Mouse (Mus musculus) liver, embryonic 16.5 days (tissue): ENCODE measurements at regions not wholly inside any gene's neighbourhood (a gene's known extent, or its start where the extent isn't known, plus 50 kb on each side); places are given as distances from the start of the nearest gene placed in this dataset.

Experiments
- ATAC-seq: fragments of 200-750 bp; cut with Nextera tagmentation; 2 replicates; pipeline ENCODE4 v1.8.0; 2017; ENCODE audit warnings: low read depth, mild to moderate bottlenecking, moderate number of reproducible peaks, moderate library complexity
- H3K27ac ChIP-seq: fragments of 300-500 bp; sonication (generic); 2 replicates; pipeline ENCODE4 v1.5.1; 2014; ENCODE audit warnings: mild to moderate bottlenecking, low read length
- H3K27me3 ChIP-seq: fragments of 300-500 bp; sonication (generic); 2 replicates; pipeline ENCODE4 v1.6.1; 2014; ENCODE audit warnings: low read depth, low read length, mixed read lengths; ENCODE audit not compliant: control insufficient read depth, insufficient read depth
- H3K36me3 ChIP-seq: fragments of 300-500 bp; sonication (generic); 2 replicates; pipeline ENCODE4 v1.6.1; 2014; ENCODE audit warnings: mild to moderate bottlenecking; ENCODE audit not compliant: control insufficient read depth, insufficient read depth
- H3K4me1 ChIP-seq: fragments of 300-500 bp; sonication (generic); 2 replicates; pipeline ENCODE4 v1.6.1; 2014; ENCODE audit warnings: low read depth, low read length, mixed read lengths; ENCODE audit not compliant: control insufficient read depth
- H3K4me2 ChIP-seq: fragments of 300-500 bp; sonication (generic); 2 replicates; pipeline ENCODE4 v1.6.1; 2014; ENCODE audit warnings: low read depth, low read length, mixed read lengths
- H3K4me3 ChIP-seq: fragments of 300-500 bp; sonication (generic); 2 replicates; pipeline ENCODE4 v1.5.1; 2014; ENCODE audit warnings: low read depth, mild to moderate bottlenecking, low read length
- H3K9ac ChIP-seq: fragments of 300-500 bp; sonication (generic); 2 replicates; pipeline ENCODE4 v1.6.1; 2014; ENCODE audit warnings: low read depth, low read length
- H3K9me3 ChIP-seq: fragments of 300-500 bp; sonication (generic); replicated peaks from 2 replicates; pipeline ENCODE4 v1.6.1; 2016; ENCODE audit warnings: low read length; ENCODE audit not compliant: control insufficient read depth
- WGBS: fragments of 180-500 bp; shearing (Covaris S2); extraction: QIAGEN DNeasy Blood & Tissue Kit; methylation state at CpG from one replicate; pipeline ENCODE4 v1.1.7; 2014; ENCODE audit not compliant: insufficient replicate concordance; 5-methylcytosine and 5-hydroxymethylcytosine counted together

- H3K9me3 ChIP-seq: no peaks in the 10 kb centered on the region
- no peak overlapping the region for H3K9ac ChIP-seq
- no peaks in the 10 kb centered on the region for H3K27me3 ChIP-seq
- H3K4me2 ChIP-seq: no peak overlapping the region
- H3K4me1 ChIP-seq: peaks cover 5% of the 10 kb centered on the region
- ATAC-seq: no peak
- H3K27ac ChIP-seq: no peak overlapping the region
- 12% methylated on average over 3 of the region's 3 CpGs for WGBS
- H3K36me3 ChIP-seq: no peaks in the 10 kb centered on the region
- H3K4me3 ChIP-seq: no peak overlapping the region
These were observed 54.0 kb upstream of the Jade2 start for GRCm38 (mm10) chr11:51911481-51911880.

GRCm38 (mm10) chr11:51915656-51916032 lies 51.8 kb upstream of the Cdkn2aipnl start:
- no peaks in the 10 kb centered on the region for H3K9me3 ChIP-seq
- H3K27ac ChIP-seq: peak overlapping the region; percentile 48
- H3K4me2 ChIP-seq: peak overlapping the region; percentile 58
- H3K4me3 ChIP-seq: peak overlapping the region; percentile 50
- WGBS: 22% methylated on average over 8 of the region's 8 CpGs
- H3K27me3 ChIP-seq: no peaks in the 10 kb centered on the region
- peak; percentile 3; the same call in 1 of the 2 replicates for ATAC-seq
- H3K4me1 ChIP-seq: peaks cover 5% of the 10 kb centered on the region
- H3K9ac ChIP-seq: no peak overlapping the region
- no peaks in the 10 kb centered on the region for H3K36me3 ChIP-seq

- Histone ChIP-seq H3K9ac (0 out of 2 replicates have a peak overlapping the region, but pooled peaks have one; percentile 31), H3K4me1 (peaks cover 5% of the 10 kb centered on the region), H3K4me2 (peak overlapping the region; percentile 58), H3K4me3 (peak overlapping the region; percentile 50), H3K36me3 (no peaks in the 10 kb centered on the region), H3K27ac (peak overlapping the region; percentile 78), H3K9me3 (no peaks in the 10 kb centered on the region), H3K27me3 (no peaks in the 10 kb centered on the region)
- 1% methylated on average over 29 of the region's 29 CpGs for WGBS
- ATAC-seq: peak; percentile 88
These were observed 51.2 kb upstream of the Cdkn2aipnl start for GRCm38 (mm10) chr11:51916033-51916929.
